Mouse (Mus musculus) stomach, embryonic 15.5 days (tissue): ENCODE measurements at regions not wholly inside any gene's neighbourhood (a gene's known extent, or its start where the extent isn't known, plus 50 kb on each side); places are given as distances from the start of the nearest gene placed in this dataset.

Source experiments
- ATAC-seq: fragments of 200-750 bp; cut with Nextera tagmentation; 2 replicates; pipeline ENCODE4 v1.8.0; 2017; ENCODE audit warnings: low read depth, moderate number of reproducible peaks, moderate TSS enrichment; ENCODE audit not compliant: insufficient read depth, low FRiP score
- H3K27ac ChIP-seq: fragments of 300-500 bp; sonication (generic); 2 replicates; pipeline ENCODE4 v1.5.1; 2015; ENCODE audit warnings: mild to moderate bottlenecking, inconsistent platforms
- H3K27me3 ChIP-seq: fragments of 300-500 bp; sonication (generic); replicated peaks from 2 replicates; pipeline ENCODE4 v1.6.1; 2015; ENCODE audit warnings: inconsistent platforms
- H3K36me3 ChIP-seq: fragments of 300-500 bp; sonication (generic); 2 replicates; pipeline ENCODE4 v1.6.1; 2015; ENCODE audit warnings: inconsistent platforms
- H3K4me1 ChIP-seq: fragments of 300-500 bp; sonication (generic); 2 replicates; pipeline ENCODE4 v1.6.1; 2015; ENCODE audit warnings: inconsistent platforms
- H3K4me2 ChIP-seq: fragments of 300-500 bp; sonication (generic); 2 replicates; pipeline ENCODE4 v1.6.1; 2015; ENCODE audit warnings: mild to moderate bottlenecking, inconsistent platforms
- H3K4me3 ChIP-seq: fragments of 300-500 bp; sonication (generic); replicated peaks from 2 replicates; pipeline ENCODE4 v1.5.1; 2015; ENCODE audit warnings: inconsistent platforms
- H3K9ac ChIP-seq: fragments of 300-500 bp; sonication (generic); 2 replicates; pipeline ENCODE4 v1.6.1; 2015; ENCODE audit warnings: inconsistent platforms
- H3K9me3 ChIP-seq: fragments of 300-500 bp; sonication (generic); 2 replicates; pipeline ENCODE4 v1.6.1; 2016; ENCODE audit warnings: inconsistent platforms
- WGBS: fragments of 180-500 bp; shearing (Covaris S2); methylation state at CpG from one replicate; pipeline ENCODE4 v1.1.7; 2015; 5-methylcytosine and 5-hydroxymethylcytosine counted together

DNA sequence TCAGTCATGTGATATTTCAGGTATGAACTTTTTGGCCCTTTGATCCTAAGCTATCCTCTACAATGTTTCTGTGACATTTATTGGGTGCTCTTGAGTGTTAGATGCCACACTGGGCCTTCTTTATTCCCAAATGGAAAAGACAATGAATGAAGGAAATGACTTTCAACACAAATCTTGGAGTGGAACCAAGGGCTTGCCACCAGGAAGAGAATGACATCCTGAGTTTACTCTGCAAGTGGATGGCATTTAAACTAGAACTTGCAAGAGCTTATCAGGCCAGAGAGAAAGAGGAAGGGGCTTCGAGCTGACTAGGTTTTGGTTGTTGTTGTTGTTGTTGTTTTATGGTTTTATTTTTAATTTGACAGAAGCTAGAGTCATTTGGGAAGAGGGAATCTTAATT lies 56.1 kb upstream of the Rmdn2 start:
- no peak overlapping the region for H3K4me3 ChIP-seq
- H3K4me1 ChIP-seq, result no peaks in the 10 kb centered on the region; the same call in 1 of the 2 replicates
- H3K9ac ChIP-seq, result no peak overlapping the region
- no peak overlapping the region for H3K27ac ChIP-seq
- no peaks in the 10 kb centered on the region for H3K36me3 ChIP-seq
- peaks cover 7% of the 10 kb centered on the region; the same call in 1 of the 2 replicates for H3K9me3 ChIP-seq
- no peak for ATAC-seq
- H3K27me3 ChIP-seq, result no peaks in the 10 kb centered on the region
- WGBS, result 75% methylated on average over 1 of the region's 1 CpGs
- H3K4me2 ChIP-seq, result no peak overlapping the region
